Mouse (Mus musculus) E14TG2a.4 (cell line): ENCODE results near the gene Fbxo30.

Experiments
- CTCF ChIP-seq: conservative IDR thresholded peaks from 2 replicates; pipeline ENCODE4 v1.5.1; 2014; ENCODE audit warnings: low read length
- NANOG ChIP-seq: IDR thresholded peaks from 2 replicates; pipeline ENCODE4 v1.6.1; 2014; ENCODE audit warnings: borderline replicate concordance, low read length, mixed read lengths
- POU5F1 ChIP-seq: IDR thresholded peaks from 2 replicates; pipeline ENCODE4 v1.6.1; 2014; ENCODE audit warnings: low read length, borderline replicate concordance

- TF ChIP-seq CTCF: no peak
- TF ChIP-seq NANOG: no peak
- no peak for TF ChIP-seq POU5F1
Measured at GRCm38 (mm10) chr10:11323202-11323898, 42.2 kb downstream of the Fbxo30 start.
